Mouse (Mus musculus): Measurements from ENCODE around the gene Wiz. TPM values are rescaled to one million over a fixed set of nuclear protein-coding genes. Genes with fewer than 3 reads are reported as not detected.

The Wiz gene
- polyA plus RNA-seq, 1 experiment from 2014 or later, result 43.8 TPM

DNA sequence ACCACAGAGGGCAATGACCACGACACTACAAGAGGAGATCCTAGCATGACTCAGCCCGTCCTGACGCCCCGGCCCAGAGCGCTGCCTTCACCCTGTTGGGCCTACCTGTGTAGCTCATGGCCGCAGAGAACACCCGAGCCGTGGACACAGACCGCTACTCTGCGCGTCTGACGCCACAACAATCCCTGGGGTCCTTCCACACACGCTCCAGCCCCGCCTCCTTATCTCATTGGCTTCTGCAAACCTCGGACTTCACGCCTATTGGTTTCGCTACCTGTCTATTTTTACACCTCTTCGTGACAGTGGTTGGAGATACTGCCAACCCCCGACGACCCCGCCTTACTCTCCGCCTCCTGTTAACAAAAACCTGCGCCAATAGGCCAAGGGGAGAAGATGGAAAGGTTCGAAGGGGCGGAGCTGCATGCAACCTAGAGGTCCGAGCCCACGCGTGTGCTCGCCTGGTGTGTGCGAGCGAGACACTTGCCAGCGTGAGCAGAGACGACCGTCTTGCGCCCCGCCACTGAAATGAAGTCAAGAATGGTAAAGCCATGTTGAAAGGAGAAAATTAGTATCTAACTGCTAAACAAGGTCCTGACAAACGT, 38.8 kb downstream of the Wiz start, which contains the start of gene Akap8l:
Gene Akap8l (minus strand): TSS at position 226 of the 602 bp plus-strand sequence.
- Histone ChIP-seq H3K4me1 (ENCODE audit: control insufficient read depth, insufficient read depth, low read length) (peaks cover 4% of the 10 kb centered on the region), H3K4me2 (ENCODE audit: low read depth) (peak within 1 kb of the TSS; percentile 89), H3K27ac (ENCODE audit: low read depth, low read length) (peak within 1 kb of the TSS; percentile 83), H3K9ac (ENCODE audit: low read length) (peak within 1 kb of the TSS; percentile 85), H3K27me3 (ENCODE audit: control insufficient read depth, insufficient read depth, low read length) (no peaks in the 10 kb centered on the region), H3K36me3 (ENCODE audit: control insufficient read depth, insufficient read depth, low read length) (peaks cover 9% of the 10 kb centered on the region), H3K9me3 (ENCODE audit: control insufficient read depth, low read length) (no peaks in the 10 kb centered on the region), H3K4me3 (ENCODE audit: low read depth, low read length) (peak within 1 kb of the TSS; percentile 84)
- under 1% methylated on average over 37 of the region's 37 CpGs for WGBS
- DNase-seq (ENCODE audit: low spot score) (peak; percentile 92), ATAC-seq (ENCODE audit: insufficient read depth, low FRiP score, low TSS enrichment) (peak; percentile 96)

DNA sequence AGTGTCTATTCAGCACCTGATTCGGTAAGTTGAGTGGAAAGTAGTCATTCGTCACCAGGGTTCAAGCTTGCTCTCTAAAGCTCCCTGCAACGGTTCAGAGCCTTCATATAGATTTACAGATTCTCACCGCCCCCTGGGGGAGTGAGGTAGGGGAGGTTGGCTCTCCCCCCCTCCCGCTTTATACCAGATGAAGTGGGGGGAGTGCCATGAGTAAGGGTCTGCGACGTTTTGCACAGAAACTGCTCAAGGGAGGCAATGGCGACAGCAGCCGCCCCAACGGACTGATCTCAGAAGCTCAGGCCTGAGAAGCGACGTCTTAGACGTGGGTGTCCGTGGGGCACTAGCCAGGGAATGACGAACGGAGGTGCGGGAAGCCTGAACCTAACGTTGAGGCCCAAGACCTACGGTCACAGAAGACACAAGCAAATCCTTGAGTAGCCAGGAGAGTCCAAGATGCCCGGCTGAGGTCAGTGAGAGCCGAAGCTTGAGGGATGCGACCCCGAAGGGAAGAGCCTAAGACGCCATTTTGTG, 39.3 kb downstream of the Wiz start:
- Histone ChIP-seq H3K9me3 (ENCODE audit: control insufficient read depth, low read length) (no peaks in the 10 kb centered on the region), H3K9ac (ENCODE audit: low read length) (peak overlapping the region; percentile 85), H3K4me3 (ENCODE audit: low read depth, low read length) (peak overlapping the region; percentile 84), H3K36me3 (ENCODE audit: control insufficient read depth, insufficient read depth, low read length) (peaks cover 6% of the 10 kb centered on the region), H3K27me3 (ENCODE audit: control insufficient read depth, insufficient read depth, low read length) (no peaks in the 10 kb centered on the region), H3K27ac (ENCODE audit: low read depth, low read length) (peak overlapping the region; percentile 83), H3K4me2 (ENCODE audit: low read depth) (peak overlapping the region; percentile 89), H3K4me1 (ENCODE audit: control insufficient read depth, insufficient read depth, low read length) (peaks cover 4% of the 10 kb centered on the region)
- WGBS, result under 1% methylated on average over 24 of the region's 24 CpGs
- ATAC-seq (ENCODE audit: insufficient read depth, low FRiP score, low TSS enrichment), result peak; percentile 28; the same call in 1 of the 2 replicates
- DNase-seq (ENCODE audit: low spot score), result no peak

DNA sequence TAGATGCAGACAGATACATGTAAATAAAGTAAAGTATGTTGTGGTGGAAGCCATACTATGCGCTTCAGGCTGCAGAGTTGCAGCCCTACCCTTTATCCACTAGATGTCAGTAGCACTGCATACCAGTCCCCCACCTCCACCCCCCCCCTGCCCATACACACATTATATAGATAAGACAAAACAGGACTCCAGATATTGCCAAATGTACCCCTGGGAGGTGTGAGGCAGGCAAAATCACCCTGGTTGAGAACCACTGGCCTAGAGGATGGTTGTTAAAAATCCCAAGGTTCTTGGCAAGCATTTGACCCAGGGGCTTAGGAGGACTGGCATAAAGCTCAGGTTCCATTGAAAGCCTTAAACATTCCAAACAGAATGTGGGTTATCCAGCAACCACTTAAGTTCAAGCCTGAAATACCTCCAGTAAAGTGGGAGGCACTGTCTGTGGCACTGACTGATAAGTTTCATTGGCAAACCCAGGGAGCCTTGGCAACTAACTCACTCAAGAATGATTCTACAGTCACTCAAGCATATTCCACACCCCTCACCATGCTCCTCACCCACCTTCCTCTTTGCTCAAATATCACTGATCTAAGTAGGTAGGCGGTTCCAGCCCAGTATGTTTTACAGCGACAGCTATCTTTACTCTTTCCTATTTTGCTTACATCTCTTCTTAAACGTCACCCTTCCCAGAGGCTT, 40.1 kb downstream of the Wiz start:
- ATAC-seq (ENCODE audit: insufficient read depth, low FRiP score, low TSS enrichment) (no peak), DNase-seq (ENCODE audit: low spot score) (peak; percentile 62)
- H3K4me1 ChIP-seq (ENCODE audit: control insufficient read depth, insufficient read depth, low read length), result peaks cover 4% of the 10 kb centered on the region
- WGBS, result 26% methylated on average over 4 of the region's 4 CpGs
- peak overlapping the region; percentile 85 for H3K9ac ChIP-seq (ENCODE audit: low read length)
- no peaks in the 10 kb centered on the region for H3K27me3 ChIP-seq (ENCODE audit: control insufficient read depth, insufficient read depth, low read length)
- H3K4me3 ChIP-seq (ENCODE audit: low read depth, low read length), result peak overlapping the region; percentile 84
- no peaks in the 10 kb centered on the region for H3K9me3 ChIP-seq (ENCODE audit: control insufficient read depth, low read length)
- no peak overlapping the region; the same call in 1 of the 2 replicates for H3K27ac ChIP-seq (ENCODE audit: low read depth, low read length)
- peak overlapping the region; percentile 89 for H3K4me2 ChIP-seq (ENCODE audit: low read depth)
- peaks cover 2% of the 10 kb centered on the region for H3K36me3 ChIP-seq (ENCODE audit: control insufficient read depth, insufficient read depth, low read length)

- peaks cover 4% of the 10 kb centered on the region for H3K4me1 ChIP-seq (ENCODE audit: control insufficient read depth, insufficient read depth, low read length)
Measured at GRCm38 (mm10) chr17:32348406-32348805, 40.8 kb downstream of the Wiz start.

DNA sequence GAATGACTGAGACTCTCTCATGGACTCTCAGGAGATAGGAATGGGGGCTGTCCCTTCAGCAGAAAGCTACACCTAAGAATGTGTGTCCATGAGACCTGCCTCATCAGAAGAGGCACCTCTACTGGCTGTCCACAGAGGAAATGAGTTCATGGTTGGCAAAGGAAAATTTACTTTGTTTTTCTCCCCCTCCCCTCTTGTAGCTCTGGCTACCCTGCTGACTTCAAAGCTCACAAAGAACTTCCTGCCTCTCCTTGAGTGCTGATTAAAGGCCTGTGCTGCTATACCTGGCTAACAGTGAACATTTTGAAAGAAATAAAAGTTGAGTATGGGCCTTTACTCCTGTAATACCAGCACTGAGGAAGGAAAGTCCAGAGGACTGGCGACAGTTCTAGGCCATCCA, 48.1 kb downstream of the Wiz start:
- no peak overlapping the region for H3K9ac ChIP-seq (ENCODE audit: low read length)
- 90% methylated on average over 1 of the region's 1 CpGs for WGBS
- no peak overlapping the region for H3K4me2 ChIP-seq (ENCODE audit: low read depth)
- H3K9me3 ChIP-seq (ENCODE audit: control insufficient read depth, low read length), result no peaks in the 10 kb centered on the region
- H3K27me3 ChIP-seq (ENCODE audit: control insufficient read depth, insufficient read depth, low read length), result no peaks in the 10 kb centered on the region
- H3K4me3 ChIP-seq (ENCODE audit: low read depth, low read length), result no peak overlapping the region
- H3K4me1 ChIP-seq (ENCODE audit: control insufficient read depth, insufficient read depth, low read length), result no peaks in the 10 kb centered on the region
- no peak for DNase-seq (ENCODE audit: low spot score)
- no peak for ATAC-seq (ENCODE audit: insufficient read depth, low FRiP score, low TSS enrichment)
- no peak overlapping the region for H3K27ac ChIP-seq (ENCODE audit: low read depth, low read length)
- H3K36me3 ChIP-seq (ENCODE audit: control insufficient read depth, insufficient read depth, low read length), result peaks cover 4% of the 10 kb centered on the region; the same call in 1 of the 2 replicates

More at GRCm38 (mm10) chr17:32348406-32348805, 40.8 kb downstream of the Wiz start:
- Histone ChIP-seq H3K36me3 (ENCODE audit: control insufficient read depth, insufficient read depth, low read length) (0 out of 2 replicates have a peak, but pooled peaks cover 2% of the 10 kb centered on the region), H3K4me3 (ENCODE audit: low read depth, low read length) (no peak overlapping the region), H3K27me3 (ENCODE audit: control insufficient read depth, insufficient read depth, low read length) (no peaks in the 10 kb centered on the region), H3K9ac (ENCODE audit: low read length) (no peak overlapping the region), H3K27ac (ENCODE audit: low read depth, low read length) (no peak overlapping the region), H3K4me2 (ENCODE audit: low read depth) (no peak overlapping the region), H3K9me3 (ENCODE audit: control insufficient read depth, low read length) (no peaks in the 10 kb centered on the region)
- 83% methylated on average over 2 of the region's 2 CpGs for WGBS
- no peak for DNase-seq (ENCODE audit: low spot score)
- no peak for ATAC-seq (ENCODE audit: insufficient read depth, low FRiP score, low TSS enrichment)

DNA sequence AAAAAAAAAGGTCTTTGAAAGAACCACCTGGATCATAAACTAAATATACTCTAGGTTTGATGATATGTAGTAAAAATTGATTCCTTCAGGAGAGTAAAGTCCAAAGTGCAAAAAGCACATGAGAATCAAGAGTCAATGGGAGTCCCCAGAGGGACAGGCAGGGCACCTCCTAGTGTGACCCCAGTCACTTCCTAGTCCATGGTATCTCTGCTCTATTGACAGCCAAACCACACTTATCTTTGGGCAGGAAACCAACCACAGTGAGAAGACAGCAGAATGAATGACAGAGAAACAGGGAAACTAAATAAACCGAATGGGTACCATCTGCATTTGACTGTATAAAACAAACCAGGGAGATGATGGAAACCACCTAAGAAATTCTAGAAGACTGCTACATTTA, 49.1 kb downstream of the Wiz start:
- no peaks in the 10 kb centered on the region for H3K4me1 ChIP-seq (ENCODE audit: control insufficient read depth, insufficient read depth, low read length)
- no peak for ATAC-seq (ENCODE audit: insufficient read depth, low FRiP score, low TSS enrichment)
- peaks cover 9% of the 10 kb centered on the region; the same call in 1 of the 2 replicates for H3K36me3 ChIP-seq (ENCODE audit: control insufficient read depth, insufficient read depth, low read length)
- H3K4me3 ChIP-seq (ENCODE audit: low read depth, low read length), result no peak overlapping the region
- no peak overlapping the region for H3K9ac ChIP-seq (ENCODE audit: low read length)
- DNase-seq (ENCODE audit: low spot score), result no peak
- WGBS, result 78% methylated on average over 1 of the region's 1 CpGs
- H3K4me2 ChIP-seq (ENCODE audit: low read depth), result no peak overlapping the region
- no peaks in the 10 kb centered on the region for H3K27me3 ChIP-seq (ENCODE audit: control insufficient read depth, insufficient read depth, low read length)
- no peaks in the 10 kb centered on the region for H3K9me3 ChIP-seq (ENCODE audit: control insufficient read depth, low read length)
- H3K27ac ChIP-seq (ENCODE audit: low read depth, low read length), result no peak overlapping the region

- no peak for ATAC-seq (ENCODE audit: insufficient read depth, low FRiP score, low TSS enrichment)
- DNase-seq (ENCODE audit: low spot score), result no peak
- WGBS, result 88% methylated on average over 2 of the region's 2 CpGs
Measured at GRCm38 (mm10) chr17:32335869-32336268, 53.4 kb downstream of the Wiz start.

GRCm38 (mm10) chr17:32334921-32335320, 54.3 kb downstream of the Wiz start:
- Histone ChIP-seq H3K9ac (ENCODE audit: low read length) (no peak overlapping the region), H3K36me3 (ENCODE audit: control insufficient read depth, insufficient read depth, low read length) (peaks cover 25% of the 10 kb centered on the region), H3K27ac (ENCODE audit: low read depth, low read length) (no peak overlapping the region), H3K4me2 (ENCODE audit: low read depth) (no peak overlapping the region), H3K4me1 (ENCODE audit: control insufficient read depth, insufficient read depth, low read length) (no peaks in the 10 kb centered on the region), H3K9me3 (ENCODE audit: control insufficient read depth, low read length) (no peaks in the 10 kb centered on the region), H3K27me3 (ENCODE audit: control insufficient read depth, insufficient read depth, low read length) (no peaks in the 10 kb centered on the region), H3K4me3 (ENCODE audit: low read depth, low read length) (no peak overlapping the region)
- ATAC-seq (ENCODE audit: insufficient read depth, low FRiP score, low TSS enrichment) (no peak), DNase-seq (ENCODE audit: low spot score) (no peak)
- whole genome bisulfite sequencing, result 94% methylated on average over 12 of the region's 12 CpGs

More at GRCm38 (mm10) chr17:32335869-32336268, 53.4 kb downstream of the Wiz start:
- Histone ChIP-seq H3K9me3 (ENCODE audit: control insufficient read depth, low read length) (no peaks in the 10 kb centered on the region), H3K4me1 (ENCODE audit: control insufficient read depth, insufficient read depth, low read length) (no peaks in the 10 kb centered on the region), H3K27me3 (ENCODE audit: control insufficient read depth, insufficient read depth, low read length) (no peaks in the 10 kb centered on the region), H3K9ac (ENCODE audit: low read length) (no peak overlapping the region), H3K27ac (ENCODE audit: low read depth, low read length) (no peak overlapping the region), H3K4me2 (ENCODE audit: low read depth) (no peak overlapping the region), H3K36me3 (ENCODE audit: control insufficient read depth, insufficient read depth, low read length) (peaks cover 25% of the 10 kb centered on the region), H3K4me3 (ENCODE audit: low read depth, low read length) (no peak overlapping the region)

All from neural tube, embryonic 11.5 days (tissue).